Mouse (Mus musculus) ES-Bruce4 (cell line): ENCODE results near the gene Olfr1359. TPM values are rescaled to one million over a fixed set of nuclear protein-coding genes. Genes with fewer than 3 reads are reported as not detected.
"Not testable (repeated sequence)": the region's sequence is repeated elsewhere in the genome, so short reads cannot be mapped to it uniquely, and the experiment has no call there.

ENCODE experiments used
- H3K27ac ChIP-seq: 2 replicates; pipeline ENCODE4 v1.5.1; 2012; ENCODE audit warnings: low read length, inconsistent platforms; ENCODE audit not compliant: insufficient read depth
- H3K27me3 ChIP-seq: 2 replicates; pipeline ENCODE4 v1.6.1; 2012; ENCODE audit warnings: mild to moderate bottlenecking, low read length, inconsistent platforms; ENCODE audit not compliant: control insufficient read depth, poor library complexity, insufficient read depth, severe bottlenecking
- H3K36me3 ChIP-seq: 2 replicates; pipeline ENCODE4 v1.6.1; 2012; ENCODE audit warnings: inconsistent platforms, mild to moderate bottlenecking, low read length, moderate library complexity; ENCODE audit not compliant: control insufficient read depth, poor library complexity, insufficient read depth, severe bottlenecking
- H3K4me1 ChIP-seq: one replicate; pipeline ENCODE4 v1.8.1; 2011; ENCODE audit warnings: low read length; ENCODE audit not compliant: control insufficient read depth, insufficient read depth
- H3K4me3 ChIP-seq: 2 replicates; pipeline ENCODE4 v1.5.1; 2011; ENCODE audit warnings: low read depth, mild to moderate bottlenecking, low read length
- H3K9ac ChIP-seq: 2 replicates; pipeline ENCODE4 v1.6.1; 2012; ENCODE audit warnings: low read depth, mild to moderate bottlenecking, inconsistent platforms; ENCODE audit not compliant: poor library complexity, severe bottlenecking
- H3K9me3 ChIP-seq: replicated peaks from 2 replicates; pipeline ENCODE4 v1.6.1; 2012; ENCODE audit warnings: mild to moderate bottlenecking, low read length, inconsistent platforms; ENCODE audit not compliant: control insufficient read depth, poor library complexity, insufficient read depth, severe bottlenecking
- CTCF ChIP-seq: IDR thresholded peaks from one replicate; pipeline ENCODE4 v1.8.1; 2011; ENCODE audit warnings: low read depth, low read length
- EP300 ChIP-seq: IDR thresholded peaks from 2 replicates; pipeline ENCODE4 v1.6.1; 2011; ENCODE audit warnings: low read depth, low read length; ENCODE audit not compliant: insufficient read depth
- POLR2A ChIP-seq: IDR thresholded peaks from one replicate; pipeline ENCODE4 v1.8.1; 2011; ENCODE audit warnings: low read length; ENCODE audit not compliant: insufficient read depth
- polyA plus RNA-seq: library from polyadenylated mRNA; stranded (reverse); fragments of >200 nt; gene quantifications from 2 replicates; pipeline ENCODE4 v1.2.4, GENCODE M21; 2011; ENCODE audit warnings: low read depth; ENCODE audit not compliant: missing spikeins, insufficient read depth, insufficient read length

The Olfr1359 gene
- polyA plus RNA-seq, 1 experiment: not detected

DNA sequence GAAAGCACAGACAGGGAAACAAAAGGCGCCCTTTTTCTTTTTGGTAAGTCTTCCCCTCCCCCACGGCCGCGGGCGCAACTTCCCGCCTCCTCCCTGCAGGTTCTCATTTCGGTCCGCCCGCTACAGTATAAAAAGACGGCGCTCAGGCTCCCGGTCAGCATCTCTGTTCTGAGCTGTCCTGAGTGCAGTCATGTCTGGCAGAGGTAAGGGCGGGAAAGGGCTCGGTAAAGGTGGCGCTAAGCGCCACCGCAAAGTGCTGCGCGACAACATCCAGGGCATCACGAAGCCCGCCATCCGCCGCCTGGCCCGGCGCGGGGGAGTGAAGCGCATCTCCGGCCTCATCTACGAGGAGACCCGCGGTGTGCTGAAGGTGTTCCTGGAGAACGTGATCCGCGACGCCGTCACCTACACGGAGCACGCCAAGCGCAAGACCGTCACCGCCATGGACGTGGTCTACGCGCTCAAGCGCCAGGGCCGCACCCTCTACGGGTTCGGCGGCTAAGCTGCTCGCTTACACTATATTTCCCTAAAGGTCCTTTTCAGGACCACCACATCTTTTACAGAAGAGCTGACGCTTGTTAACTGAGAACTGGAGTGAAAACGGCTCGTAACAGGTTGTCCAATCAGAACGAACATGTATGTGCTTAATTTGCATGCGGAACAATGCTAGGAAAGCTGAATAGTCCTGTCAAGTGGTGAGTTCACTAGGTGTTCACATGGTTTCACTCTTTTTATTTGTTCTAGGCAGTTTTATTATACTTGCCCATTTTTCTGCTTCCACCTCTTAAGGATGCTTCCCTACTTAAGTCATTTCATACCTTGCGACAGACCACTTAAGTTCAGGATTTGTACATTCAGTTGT lies 37.2 kb downstream of the Olfr1359 start, which contains the start of gene Hist1h4j:
Hist1h4j (plus strand) TSS at position 159 of the 862 bp plus-strand sequence.
- peak within 1 kb of the TSS; percentile 59 for H3K4me3 ChIP-seq
- peak within 1 kb of the TSS; percentile 87 for H3K27ac ChIP-seq
- H3K36me3 ChIP-seq, H3K27me3 ChIP-seq, H3K4me1 ChIP-seq, H3K9me3 ChIP-seq: not testable (repeated sequence)
- TF ChIP-seq EP300 (peak; percentile 82; the same call in 1 of the 2 replicates), POLR2A (peak; percentile 91)
- peak within 1 kb of the TSS; percentile 64 for H3K9ac ChIP-seq

DNA sequence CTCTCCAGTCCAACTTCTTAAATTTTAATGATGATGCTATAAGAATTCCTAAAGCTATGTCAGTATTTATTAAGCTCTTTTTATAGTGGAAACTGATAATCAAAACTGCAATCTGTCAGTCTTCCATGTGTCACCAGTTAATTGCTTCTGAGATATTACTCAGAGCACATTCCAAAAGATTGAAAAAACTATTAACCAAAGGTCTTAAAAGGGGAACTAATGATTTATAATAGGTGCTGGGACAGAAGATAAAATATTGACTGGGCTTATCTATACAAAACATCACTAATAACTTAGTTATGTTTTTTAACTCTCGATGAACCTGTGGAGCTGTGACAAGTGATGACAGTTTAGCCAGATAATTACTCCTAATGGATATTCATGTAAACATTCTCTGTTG lies 47.1 kb downstream of the Olfr1359 start:
- Histone ChIP-seq H3K4me1 (no peaks in the 10 kb centered on the region), H3K27ac (no peak overlapping the region), H3K27me3 (no peaks in the 10 kb centered on the region), H3K9me3 (no peaks in the 10 kb centered on the region), H3K36me3 (peaks cover 5% of the 10 kb centered on the region), H3K9ac (no peak overlapping the region), H3K4me3 (no peak overlapping the region)
- TF ChIP-seq EP300 (no peak), CTCF (no peak), POLR2A (no peak)

DNA sequence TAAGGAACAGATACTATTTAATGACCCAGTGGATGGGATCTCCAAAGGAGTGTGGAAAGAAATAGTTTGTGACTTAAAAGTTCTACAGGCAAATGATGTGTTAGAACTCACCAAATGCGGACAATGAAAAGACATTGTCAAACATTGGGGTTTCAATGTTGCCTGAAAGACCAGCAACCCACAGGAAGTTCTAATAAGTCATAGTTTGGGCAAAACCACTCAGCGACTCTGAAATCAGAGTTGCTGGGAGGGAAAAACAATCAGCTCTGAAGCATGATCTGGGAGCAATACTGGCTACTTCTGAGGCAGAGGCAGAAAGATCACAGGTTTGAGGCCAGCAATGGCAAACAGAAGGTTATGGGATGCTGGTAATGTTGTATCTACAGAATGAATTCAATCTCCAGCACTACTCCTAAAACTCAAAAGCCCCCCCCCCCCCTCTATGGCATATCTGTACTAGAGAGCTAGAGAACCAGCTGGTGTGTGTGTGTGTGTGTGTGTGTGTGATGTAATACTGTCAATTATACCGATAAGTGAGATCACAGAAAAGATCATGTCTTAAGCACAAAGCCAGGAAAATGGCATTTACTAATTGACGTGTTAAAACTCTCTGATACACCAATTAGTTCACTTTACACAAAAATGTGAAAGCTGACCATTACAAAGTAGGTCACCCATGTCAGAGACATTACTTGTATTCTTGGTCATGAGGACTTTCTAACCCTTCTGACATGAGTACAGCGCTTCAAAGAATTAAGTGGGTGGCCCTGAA lies 51.7 kb downstream of the Olfr1359 start:
- peak overlapping the region; percentile 92 for H3K27ac ChIP-seq
- TF ChIP-seq EP300 (no peak), POLR2A (no peak), CTCF (no peak)
- no peaks in the 10 kb centered on the region for H3K4me1 ChIP-seq
- no peaks in the 10 kb centered on the region for H3K27me3 ChIP-seq
- H3K9ac ChIP-seq: peak overlapping the region; percentile 96
- H3K36me3 ChIP-seq: peaks cover 5% of the 10 kb centered on the region
- H3K4me3 ChIP-seq: peak overlapping the region; percentile 83
- no peaks in the 10 kb centered on the region for H3K9me3 ChIP-seq

DNA sequence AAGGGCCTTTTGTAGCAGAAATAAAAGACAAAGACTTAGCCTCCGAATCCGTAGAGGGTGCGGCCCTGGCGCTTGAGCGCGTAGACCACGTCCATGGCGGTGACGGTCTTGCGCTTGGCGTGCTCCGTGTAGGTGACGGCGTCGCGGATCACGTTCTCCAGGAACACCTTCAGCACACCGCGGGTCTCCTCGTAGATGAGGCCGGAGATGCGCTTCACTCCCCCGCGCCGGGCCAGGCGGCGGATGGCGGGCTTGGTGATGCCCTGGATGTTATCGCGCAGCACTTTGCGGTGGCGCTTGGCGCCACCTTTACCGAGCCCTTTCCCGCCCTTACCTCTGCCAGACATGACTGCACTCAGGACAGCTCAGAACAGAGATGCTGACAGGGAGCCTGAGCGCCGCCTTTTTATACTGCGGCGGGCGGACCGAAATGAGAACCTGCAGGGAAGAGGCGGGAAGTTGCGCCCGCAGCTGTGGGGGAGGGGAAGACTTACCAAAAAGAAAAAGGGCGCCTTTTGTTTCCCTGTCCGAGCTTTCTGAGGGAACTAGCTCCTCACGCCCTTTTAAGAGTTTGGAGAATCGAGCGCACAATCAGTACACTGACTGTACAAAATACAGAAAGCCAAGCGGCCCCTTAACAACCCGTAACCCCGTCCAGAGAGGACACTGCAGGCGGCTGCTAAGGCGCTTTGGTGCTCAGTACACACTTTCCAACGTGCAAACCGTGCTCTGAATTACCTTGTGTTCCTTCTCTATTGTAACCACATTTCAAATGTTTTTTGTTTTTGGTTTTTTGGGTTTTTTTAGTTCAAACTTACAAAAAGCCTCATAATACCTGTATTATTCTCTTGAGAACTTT lies 52.5 kb downstream of the Olfr1359 start, which contains the start of gene Hist1h4k:
Hist1h4k (minus strand) TSS at position 347 of the 859 bp plus-strand sequence.
- Histone ChIP-seq H3K27ac (peak within 1 kb of the TSS; percentile 92), H3K4me3 (peak within 1 kb of the TSS; percentile 83), H3K9ac (peak within 1 kb of the TSS; percentile 96)
- not testable (repeated sequence) for H3K36me3 ChIP-seq, H3K9me3 ChIP-seq, H3K27me3 ChIP-seq, H3K4me1 ChIP-seq
- TF ChIP-seq EP300 (peak; percentile 71), POLR2A (peak; percentile 89)

DNA sequence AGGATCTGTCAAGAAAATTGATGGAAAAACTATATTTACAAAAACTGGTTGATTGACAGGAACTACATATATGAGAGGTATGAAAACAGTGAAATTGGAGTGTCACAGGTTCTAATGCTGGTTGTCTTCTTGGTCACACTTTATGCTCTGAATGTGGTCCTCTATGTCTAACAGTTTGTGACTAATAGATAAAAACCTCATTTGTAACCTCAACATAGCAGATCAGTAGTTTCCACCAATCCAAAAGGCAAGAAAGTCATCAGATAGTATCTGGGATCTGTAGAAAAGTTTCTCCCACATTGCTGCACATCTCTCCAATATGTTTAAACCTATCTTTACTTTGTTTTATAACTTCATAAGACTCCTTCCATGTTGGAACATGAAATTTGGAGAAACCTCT lies 53.5 kb downstream of the Olfr1359 start:
- no peaks in the 10 kb centered on the region for H3K9me3 ChIP-seq
- no peak overlapping the region for H3K4me3 ChIP-seq
- no peak overlapping the region for H3K27ac ChIP-seq
- TF ChIP-seq POLR2A (no peak), EP300 (no peak), CTCF (no peak)
- peaks cover 5% of the 10 kb centered on the region for H3K36me3 ChIP-seq
- H3K4me1 ChIP-seq: no peaks in the 10 kb centered on the region
- H3K27me3 ChIP-seq: no peaks in the 10 kb centered on the region
- no peak overlapping the region for H3K9ac ChIP-seq
